Mouse (Mus musculus) regulatory T cell (primary cell): ENCODE measurements at regions not wholly inside any gene's neighbourhood (a gene's known extent, or its start where the extent isn't known, plus 50 kb on each side); places are given as distances from the start of the nearest gene placed in this dataset.

ENCODE experiments used
- in situ Hi-C: fragments of 300-600 bp; cut with MboI, MseI; formaldehyde crosslinking; loops from one replicate; pipeline ENCODE4 v1.15.1; 2025; ENCODE audit warnings: high pct_unique_total_duplicates

DNA sequence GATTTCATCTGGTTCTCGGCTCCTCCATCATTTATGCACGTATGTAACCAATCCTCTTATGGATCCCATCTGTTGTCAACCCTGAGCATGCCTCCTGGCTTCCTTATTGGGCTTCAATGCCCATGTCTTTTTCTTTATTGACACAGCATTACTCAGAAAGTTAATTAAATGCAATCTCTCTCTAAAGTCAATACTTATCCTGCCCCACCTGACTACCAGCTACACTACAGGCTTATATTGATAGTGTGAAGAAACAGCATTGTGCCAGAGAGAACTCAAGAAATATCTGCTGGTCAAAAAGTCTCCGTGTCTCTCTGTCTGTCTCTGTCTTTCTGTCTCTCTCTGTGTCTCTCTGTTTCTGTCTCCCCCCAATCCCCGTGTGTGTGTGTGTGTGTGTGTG is 194.7 kb upstream of the Rfx3 start:
- in situ Hi-C loops, result no loop called here

DNA sequence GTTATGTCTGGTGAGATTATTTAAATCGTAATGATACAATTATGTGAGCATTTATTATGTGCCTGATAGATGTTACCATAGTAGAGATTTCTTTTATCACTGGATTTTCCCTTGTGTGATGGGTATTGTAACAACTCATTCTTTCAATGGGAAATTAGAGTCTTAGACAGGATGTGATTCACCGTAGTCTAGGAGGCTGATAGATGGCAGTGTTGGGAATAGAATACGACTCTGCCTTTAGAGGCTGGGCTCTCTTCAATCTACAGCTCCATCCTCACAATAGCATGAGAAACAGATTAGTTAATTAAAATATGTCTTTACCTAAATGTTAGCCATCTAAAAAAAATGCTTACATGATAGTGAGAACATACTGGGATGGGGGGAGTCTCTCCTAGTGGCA is 192.8 kb upstream of the Rfx3 start:
- in situ Hi-C loops, result no loop called here

DNA sequence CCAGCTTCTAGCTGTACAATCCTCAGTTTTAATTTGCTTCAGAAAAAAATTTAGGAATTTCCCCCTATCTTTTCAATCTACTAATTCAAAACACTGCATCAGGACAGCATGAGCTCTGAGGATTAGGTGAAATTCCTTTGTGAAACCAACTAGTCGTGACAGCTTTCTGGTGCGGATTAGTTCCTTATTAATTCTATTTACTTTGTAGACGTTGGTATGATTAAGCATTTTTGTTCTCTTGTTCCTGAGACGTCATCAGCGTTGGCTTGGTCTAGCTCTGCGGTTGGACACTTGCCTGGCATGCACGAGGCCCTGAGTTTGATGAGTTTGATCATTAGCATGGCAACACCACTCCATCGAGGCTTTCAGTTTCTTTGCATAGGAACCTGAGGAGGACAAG is 188.4 kb upstream of the Rfx3 start:
- in situ Hi-C loops, result no loop called here

DNA sequence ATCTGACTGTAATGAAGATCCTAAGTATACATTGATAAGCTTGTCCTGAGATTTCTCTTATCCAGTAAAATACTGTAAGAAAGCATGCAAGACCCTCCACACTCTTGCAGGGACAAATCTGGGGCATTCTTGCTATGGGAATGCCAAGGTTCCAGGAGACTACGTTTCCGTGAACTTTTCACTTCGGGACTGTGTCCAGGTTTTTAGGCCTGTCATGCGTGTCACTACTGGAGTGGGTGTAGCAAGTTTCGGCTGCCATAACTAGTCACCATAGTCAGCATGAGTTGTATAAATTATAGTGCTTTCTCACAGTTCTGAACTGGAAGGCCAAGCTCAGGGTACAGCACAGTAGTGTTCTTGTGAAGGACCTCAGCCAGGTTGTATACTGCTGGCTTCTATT is 185.9 kb upstream of the Rfx3 start:
- in situ Hi-C loops, result no loop called here

DNA sequence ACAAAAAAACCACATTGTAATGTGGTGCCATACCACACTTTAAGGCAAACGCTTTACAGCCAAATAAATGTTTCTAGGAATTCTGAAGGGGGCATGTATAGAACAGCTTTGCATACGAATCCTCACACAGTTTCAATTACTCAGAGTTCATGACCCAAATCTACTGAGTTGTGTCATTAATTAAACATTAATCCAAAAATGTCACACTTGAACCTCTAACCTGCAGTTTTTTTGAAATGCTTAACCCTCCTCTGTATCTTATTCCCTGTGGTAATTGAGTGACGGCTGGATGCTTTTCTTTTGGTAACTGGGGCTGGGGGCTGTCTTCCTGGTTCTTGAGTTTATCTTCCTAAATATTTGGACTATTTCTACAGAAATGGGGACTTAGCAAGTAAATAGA is 181.3 kb upstream of the Rfx3 start:
- in situ Hi-C loops, result no loop called here

DNA sequence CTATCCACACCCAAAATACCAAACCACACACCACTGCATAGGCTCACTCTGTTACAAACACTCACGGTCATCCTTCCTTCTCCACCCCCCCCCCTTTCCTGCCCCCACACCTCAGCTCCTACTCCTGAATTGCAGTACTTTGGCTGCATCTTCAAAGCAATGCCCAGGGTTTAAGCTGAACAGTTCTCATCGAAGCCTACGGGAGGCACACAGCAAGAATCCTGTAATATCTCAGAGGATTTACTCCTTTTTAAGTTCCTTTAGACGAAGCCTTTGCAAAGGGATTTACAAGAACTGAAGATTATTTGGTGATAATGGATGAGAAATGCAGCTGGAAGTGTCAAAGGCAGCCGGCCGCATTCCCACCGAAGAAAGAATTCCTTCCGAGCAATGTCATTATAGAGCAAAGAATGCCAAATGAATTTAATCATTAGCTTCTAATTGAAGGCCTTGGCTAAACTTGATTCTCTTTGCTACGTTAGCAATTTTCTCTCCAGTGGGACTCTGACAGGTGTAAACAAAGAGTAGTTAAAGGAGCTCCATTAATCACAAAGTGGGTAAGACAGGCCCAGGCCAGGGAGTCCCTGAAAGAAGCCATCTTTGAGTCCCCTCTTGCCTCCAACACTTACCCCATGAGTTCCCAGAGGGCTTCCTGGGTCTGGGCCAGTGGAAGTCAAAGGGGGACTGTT is 180.6 kb upstream of the Rfx3 start:
- in situ Hi-C loops, result no loop called here

DNA sequence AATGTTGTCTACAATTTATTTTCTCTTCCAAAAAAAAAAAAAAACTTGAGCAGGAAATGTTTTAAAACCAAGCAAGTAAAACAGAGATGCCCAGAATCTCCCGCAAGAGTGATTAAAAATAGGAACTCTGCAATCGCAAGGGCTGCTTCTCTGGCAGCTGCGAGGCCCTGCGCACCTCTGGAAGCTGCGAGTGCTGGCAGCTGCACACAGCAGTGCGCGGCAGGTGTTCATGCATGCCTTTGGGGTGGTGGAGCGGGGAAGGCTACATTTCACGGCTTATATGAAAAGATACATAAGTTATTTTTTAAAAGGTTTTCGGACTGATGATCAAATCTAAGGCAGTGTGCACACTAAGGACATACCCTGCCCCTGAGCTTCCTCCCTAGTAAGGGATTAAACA is 179.3 kb upstream of the Rfx3 start:
- in situ Hi-C loops, result no loop called here

DNA sequence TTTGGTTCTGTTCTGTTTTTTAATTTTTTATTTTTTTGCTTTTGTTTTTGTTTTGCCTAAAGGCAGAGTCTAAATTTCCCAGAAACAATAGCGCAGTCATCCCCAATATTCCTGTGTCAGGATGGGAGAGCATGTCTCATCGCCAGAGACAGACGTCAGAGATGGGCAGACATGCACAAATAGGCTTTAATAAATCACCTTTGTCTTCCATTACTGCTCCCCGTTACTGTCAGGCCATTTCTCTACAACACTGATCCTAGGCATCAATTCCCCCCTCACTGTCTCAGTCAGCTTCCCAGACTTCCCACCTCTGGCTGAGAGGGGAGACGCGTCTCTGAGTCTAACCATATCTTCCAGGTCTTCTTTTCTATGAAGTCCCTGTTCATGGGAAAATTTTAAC is 177.4 kb upstream of the Rfx3 start:
- in situ Hi-C loops, result no loop called here

DNA sequence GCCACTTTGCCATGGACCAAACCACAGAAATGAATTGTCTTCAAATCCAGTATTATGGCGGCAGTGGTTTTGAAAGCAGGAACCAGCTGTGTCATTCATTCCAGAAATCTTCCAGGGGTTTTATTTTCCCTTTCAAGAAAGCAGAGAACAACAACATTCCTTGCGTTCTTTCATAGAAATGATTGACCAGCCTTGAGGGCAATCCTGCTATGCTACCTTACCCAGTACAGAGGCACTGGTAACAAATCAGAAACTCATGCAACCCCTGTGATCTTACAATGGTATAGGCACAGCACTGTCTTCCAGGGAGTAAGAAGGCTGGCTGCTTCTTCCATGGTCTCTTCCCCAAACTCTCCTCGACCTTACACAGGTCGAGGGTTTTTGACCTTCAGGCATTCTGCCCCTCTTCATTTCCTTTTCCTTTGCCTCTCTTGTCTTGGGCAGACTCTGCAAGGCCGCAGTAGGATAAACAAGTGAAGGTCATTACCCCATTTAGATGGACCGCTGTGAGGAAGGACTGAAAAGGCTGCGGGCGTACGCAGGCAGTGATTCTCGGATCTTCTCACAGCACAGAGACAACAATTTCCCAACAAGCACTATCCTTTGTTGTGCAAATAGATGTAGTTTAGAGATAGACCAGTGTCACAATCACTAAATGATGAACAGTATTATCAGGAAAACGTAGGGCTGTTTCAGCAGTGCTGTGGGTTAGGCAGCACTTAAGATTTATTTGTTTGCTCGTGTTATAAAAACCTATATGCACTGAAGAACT is 171.6 kb upstream of the Rfx3 start:
- in situ Hi-C loops, result no loop called here

DNA sequence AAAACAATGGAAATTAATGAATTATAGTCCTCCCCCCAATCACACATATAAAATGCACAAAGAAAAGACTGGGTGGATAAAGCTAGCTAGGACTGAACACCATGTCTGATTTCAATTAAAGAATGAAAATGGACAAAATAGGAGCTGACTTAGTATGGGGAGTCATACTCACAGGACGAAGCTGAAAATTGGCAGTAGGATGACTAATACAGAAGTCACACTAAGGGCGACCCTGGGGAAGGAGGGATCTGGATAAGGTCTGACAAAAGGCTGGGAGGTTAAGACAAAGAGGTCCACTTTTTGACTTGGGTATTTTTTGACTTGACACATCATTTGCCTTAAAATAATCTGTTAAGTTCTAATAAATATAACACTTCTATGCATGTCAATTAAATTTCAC is 170.2 kb upstream of the Rfx3 start:
- in situ Hi-C loops, result no loop called here

DNA sequence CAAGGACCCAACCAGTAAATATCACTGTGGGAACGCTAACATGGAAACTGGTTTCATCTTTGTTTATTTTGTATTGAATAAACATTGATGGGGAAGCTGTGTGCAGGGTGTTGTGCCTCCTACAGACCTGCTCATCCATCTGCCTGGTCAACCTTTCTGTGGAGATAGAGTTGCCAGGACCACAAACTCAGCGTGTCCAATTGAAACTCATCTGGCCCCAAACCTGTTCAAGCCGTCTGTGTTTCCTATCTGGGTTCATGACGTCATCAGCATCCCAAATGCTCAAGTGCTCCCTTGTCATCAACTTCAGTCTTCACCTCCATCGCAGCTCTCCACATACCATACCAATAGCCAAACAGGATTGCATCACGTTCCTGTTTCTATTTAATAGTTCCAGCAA is 167.1 kb upstream of the Rfx3 start:
- in situ Hi-C loops, result no loop called here

DNA sequence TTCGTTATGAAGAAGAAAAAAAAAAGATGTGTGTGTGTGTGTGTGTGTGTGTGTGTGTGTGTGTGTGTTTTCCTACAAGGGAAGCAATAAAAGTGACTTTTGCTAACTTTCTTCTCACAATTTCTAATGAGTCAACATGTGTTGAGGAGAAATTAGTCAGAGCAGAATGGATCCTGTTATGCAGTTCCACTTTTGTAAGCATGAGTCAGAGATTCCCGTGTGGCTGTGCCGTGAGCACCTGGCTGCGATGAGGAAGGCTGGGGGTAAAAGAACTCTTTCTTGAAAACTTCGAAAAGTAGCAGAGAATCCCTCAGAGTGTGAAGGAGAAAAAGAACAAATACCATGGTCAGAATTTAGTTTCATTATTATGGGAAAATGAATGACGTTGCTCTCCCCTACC is 165.9 kb upstream of the Rfx3 start:
- in situ Hi-C loops, result no loop called here

DNA sequence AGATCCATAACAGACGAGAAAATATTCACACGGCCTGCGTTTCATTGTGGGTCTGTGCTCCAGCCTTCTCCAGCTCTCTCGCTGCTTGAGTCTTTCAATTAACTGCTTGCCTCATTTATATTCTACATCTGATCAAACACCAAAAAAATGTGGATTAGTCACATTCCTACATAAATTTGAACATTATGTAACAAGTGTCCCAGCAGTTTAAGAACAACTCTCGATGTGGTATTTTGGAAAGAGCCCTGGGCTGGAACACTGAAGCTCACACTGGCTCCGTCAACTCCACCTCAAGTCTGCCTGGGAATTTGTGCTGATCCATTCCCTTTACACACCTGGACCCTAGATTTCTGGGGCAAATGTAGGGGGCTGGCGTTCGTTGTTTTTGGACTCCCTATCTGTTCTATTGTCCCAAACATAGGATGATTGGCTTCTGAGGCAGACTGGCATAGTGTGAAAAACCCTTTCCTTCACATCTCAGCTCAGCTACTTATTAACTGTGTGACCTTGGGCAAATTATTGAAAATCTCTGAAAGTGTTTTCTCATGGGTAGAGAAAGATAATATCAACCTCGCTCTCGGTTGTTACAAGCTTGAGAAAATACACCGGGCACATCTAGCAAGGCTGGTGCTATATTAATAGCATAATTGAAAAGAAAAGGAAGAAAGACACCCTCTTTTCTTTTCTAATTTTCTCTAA is 161.0 kb upstream of the Rfx3 start:
- in situ Hi-C loops, result loop anchor here (25.0 kb wide), 1 partner anchor 565 kb away; no protein-coding TSS in a partner anchor

DNA sequence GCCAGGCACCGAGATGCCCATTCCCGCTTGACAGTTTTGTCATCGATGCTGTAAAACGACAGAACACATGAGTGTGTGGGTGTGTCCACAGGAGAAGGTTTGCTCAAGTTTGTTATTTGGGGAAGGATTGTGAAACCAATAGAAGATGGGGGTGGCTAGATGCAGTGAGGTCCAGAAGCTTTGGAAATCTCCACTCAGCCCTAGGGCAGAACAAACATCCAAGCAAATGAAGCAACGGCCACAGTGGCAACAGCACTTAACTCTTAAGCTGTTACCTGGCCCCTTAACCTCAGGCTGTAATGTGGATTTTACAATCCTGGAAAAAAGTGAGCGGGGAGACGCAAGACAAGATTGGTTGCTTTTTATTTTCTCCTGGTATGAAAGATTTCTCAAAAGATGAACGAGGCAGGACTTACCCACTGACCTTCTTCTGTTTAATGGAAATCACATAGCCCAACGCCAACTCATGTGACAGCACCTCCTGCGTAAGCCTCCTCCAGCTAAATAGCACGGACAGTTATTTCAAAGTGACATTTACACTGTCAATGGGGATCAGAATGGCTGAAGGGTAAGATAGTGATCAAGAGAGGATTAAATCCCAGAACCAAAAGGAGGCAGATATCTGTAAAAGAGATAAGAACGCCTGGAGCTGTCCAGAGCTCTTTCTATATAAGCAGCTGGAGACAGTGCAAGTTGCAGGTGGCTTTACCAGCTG is 156.6 kb upstream of the Rfx3 start:
- in situ Hi-C loops, result loop anchor here (25.0 kb wide), 1 partner anchor 570 kb away; no protein-coding TSS in a partner anchor

DNA sequence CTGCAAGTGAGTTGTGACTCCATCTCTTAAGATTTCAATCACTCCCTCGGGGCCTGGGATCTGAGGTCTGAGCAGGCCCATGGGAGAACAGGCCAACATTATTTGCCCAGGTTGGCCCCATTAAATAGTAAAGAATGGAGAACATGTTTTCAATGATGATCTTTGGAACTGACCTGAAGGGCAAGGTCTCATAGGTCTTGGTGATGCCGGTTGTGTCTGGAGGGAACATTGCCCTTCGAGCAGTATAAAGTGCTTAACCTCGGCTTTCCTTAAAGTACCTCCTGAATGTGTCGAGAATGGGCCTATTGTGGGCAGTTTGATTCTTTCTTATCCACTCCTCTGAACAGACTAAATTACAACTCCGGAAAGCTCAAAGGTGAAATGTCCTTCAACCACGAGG is 155.7 kb upstream of the Rfx3 start:
- in situ Hi-C loops, result loop anchor here (25.0 kb wide), 1 partner anchor 571 kb away; no protein-coding TSS in a partner anchor

DNA sequence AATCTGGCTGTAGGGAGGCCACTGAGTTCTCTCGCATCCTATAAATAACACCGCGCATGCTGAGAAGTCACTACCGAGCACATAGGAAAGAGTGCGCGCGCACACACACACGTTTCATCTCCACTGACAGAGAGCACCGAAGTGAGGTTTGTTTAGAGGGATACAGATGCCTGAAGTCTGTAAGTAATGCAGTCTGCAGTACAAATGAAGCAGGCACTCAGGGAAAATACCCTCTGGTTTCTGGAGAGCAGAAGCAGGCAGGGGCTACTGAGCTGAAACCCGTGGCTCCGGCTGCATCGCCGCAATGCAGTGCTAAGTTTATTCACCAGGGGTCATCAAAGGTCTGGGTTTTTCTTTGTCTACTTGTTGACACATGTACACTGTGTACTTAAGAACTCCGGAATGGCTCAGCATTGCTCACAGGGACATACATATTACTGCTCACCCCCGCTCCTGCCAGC is 155.0 kb upstream of the Rfx3 start:
- in situ Hi-C loops, result loop anchor here (25.0 kb wide), 1 partner anchor 571 kb away; no protein-coding TSS in a partner anchor

DNA sequence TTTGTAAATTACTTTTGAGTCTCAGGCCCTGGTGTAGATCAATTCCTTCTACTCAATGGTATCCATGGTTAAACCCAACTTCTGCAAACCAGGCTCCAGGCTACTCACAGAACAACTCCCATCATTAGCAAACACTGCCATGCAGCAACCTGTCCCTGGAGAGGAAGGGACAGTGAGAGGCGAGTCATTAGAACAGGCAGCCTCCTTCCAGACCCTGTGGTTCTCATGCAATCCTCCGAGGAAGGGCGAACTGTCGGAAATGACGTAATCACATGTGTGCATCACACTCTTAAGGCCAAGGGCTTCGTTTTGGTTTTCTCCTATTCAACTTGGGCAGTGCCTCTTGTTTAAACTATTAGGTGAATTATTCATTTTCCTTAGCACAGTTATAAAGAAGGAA is 152.2 kb upstream of the Rfx3 start:
- in situ Hi-C loops, result loop anchor here (5.0 to 25.0 kb wide), 2 partner anchors 199 to 574 kb away; no protein-coding TSS in a partner anchor

DNA sequence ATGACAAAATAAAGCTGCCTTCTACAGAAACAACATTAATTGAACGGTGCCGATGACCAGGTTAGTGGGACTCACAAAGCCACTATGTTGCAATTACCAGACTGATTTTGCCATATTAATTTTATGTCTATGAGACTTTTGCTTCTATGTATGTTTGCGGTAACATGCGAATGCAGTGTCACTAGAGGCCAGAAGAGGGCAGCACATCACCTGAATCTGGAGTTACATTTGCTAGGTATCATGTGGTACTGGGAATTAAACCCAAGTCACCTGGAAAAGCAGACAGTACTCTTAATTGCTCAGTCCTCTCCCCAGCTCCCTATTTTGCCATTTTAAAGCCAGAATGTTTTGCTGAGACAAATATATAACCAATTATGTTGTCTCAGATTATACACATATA is 149.6 kb upstream of the Rfx3 start:
- in situ Hi-C loops, result loop anchor here (5.0 to 25.0 kb wide), 2 partner anchors 202 to 577 kb away; no protein-coding TSS in a partner anchor

DNA sequence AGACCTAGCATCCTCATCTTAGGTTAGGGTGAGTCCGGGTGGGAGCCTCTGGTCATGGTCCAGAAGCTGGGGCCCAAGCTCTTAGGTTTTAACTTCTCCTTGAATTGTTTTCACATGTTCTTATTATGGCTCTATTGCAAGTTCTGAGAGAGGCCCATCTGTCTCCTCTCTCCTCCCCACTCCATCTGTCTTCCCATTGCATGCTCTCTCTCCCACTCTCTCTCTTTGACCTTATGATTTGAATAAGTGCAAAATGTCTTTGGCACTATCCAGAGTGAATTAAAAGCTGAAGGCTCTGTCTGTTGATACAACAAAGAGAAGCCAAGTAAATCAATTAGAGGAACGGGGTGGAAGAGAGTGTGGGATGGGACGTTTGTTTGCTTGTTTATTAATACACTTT is 146.2 kb upstream of the Rfx3 start:
- in situ Hi-C loops, result loop anchor here (25.0 kb wide), 1 partner anchor 580 kb away; no protein-coding TSS in a partner anchor

DNA sequence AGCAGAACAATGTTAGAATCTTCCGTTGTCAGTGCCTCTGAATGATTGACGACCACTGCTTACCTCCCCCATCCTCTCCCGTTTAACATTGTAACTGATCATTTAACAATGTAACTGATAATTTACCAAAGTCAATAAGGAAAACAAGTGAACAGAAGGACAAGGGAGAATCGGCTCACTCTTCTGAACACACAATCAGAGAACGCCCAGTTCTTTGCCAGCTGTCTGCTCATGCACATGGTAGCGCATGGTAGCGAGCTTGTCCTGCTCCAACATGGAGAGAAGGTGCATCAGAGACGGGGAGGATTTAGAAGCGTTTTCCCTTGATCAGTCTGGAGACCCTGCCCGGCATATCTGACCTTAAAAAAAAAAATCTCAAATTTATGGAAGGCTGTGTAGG is 126.6 kb upstream of the Rfx3 start:
- in situ Hi-C loops, result no loop called here

DNA sequence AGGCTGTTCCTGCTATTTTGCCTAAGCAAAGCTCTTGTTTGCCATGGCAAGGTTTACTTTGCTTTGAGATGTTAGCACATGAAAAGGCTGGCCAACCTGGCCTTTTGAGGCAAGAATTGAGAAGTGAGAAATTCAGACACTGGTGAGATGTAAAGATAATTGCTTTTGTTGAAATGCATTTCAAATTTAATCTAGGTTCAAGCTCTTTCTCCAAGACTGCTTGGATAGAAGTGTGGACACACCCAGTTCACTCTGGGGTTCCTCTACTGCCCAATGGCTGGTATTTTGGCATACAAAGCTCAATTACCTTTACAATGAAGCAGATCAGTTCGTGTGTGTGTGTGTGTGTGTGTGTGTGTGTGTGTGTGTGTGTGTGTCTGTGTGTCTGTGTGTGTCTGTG is 123.8 kb upstream of the Rfx3 start:
- in situ Hi-C loops, result no loop called here
